Mouse (Mus musculus) testis, adult 2 months (tissue): ENCODE measurements around the gene Tbc1d14.

Experiments used
- CTCF ChIP-seq: fragments of 200-500 bp; IDR thresholded peaks from 2 replicates; pipeline ENCODE4 v1.5.1; 2012; ENCODE audit warnings: low read depth, mild to moderate bottlenecking, inconsistent platforms, low read length, moderate library complexity; ENCODE audit not compliant: control insufficient read depth, insufficient read depth, insufficient replicate concordance
- POLR2A ChIP-seq: fragments of 200-500 bp; IDR thresholded peaks from 2 replicates; pipeline ENCODE4 v1.6.1; 2012; ENCODE audit warnings: low read depth, mild to moderate bottlenecking, inconsistent platforms, low read length, moderate library complexity; ENCODE audit not compliant: control insufficient read depth

GRCm38 (mm10) chr5:36493919-36494318 is 99.2 kb downstream of the Tbc1d14 start:
- TF ChIP-seq CTCF (no peak), POLR2A (no peak)
